Mouse (Mus musculus) cerebellum, adult (tissue): ENCODE results near the gene Naa25.
"Not testable (repeated sequence)": the region's sequence is repeated elsewhere in the genome, so short reads cannot be mapped to it uniquely, and the experiment has no call there.

ENCODE experiments used
- ATAC-seq: cut with Nextera tagmentation; 2 replicates; pipeline ENCODE4 v1.9.2; 2017; ENCODE audit warnings: mild to moderate bottlenecking, moderate library complexity, mixed read lengths; ENCODE audit not compliant: insufficient number of reproducible peaks, low FRiP score, low TSS enrichment

The Naa25 gene

GRCm38 (mm10) chr5:121397187-121398145, at the start of gene Naa25:
TSS of gene Naa25 (plus strand) at chr5:121397936.
- ATAC-seq, result peak; percentile 93

- no peak for ATAC-seq
Observed at GRCm38 (mm10) chr5:121359229-121359628, 38.5 kb upstream of the Naa25 start.

DNA sequence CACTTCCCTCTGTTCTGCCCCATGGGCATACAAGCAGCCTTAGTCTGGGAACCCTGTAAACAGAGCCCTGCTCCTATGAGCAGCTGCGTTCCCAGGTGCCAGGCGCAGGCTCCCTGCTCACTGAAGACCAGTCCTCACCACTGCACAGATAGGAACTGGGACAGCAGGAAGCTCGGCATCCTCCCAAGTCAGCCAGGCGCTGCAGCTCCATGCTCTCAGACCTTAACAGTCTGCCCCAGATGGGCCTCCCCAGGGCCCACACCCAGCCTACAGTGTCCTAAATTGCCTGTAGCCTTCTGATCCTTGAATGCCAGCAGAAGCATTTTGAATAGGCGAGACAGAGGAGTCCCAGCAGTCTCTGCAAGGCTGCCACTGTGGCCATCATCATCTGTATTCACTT, 36.0 kb upstream of the Naa25 start:
- 0 out of 2 replicates have a peak, but pooled peaks have one; percentile 32 for ATAC-seq

- ATAC-seq, result no peak
Observed at GRCm38 (mm10) chr5:121363441-121363840, 34.3 kb upstream of the Naa25 start.

DNA sequence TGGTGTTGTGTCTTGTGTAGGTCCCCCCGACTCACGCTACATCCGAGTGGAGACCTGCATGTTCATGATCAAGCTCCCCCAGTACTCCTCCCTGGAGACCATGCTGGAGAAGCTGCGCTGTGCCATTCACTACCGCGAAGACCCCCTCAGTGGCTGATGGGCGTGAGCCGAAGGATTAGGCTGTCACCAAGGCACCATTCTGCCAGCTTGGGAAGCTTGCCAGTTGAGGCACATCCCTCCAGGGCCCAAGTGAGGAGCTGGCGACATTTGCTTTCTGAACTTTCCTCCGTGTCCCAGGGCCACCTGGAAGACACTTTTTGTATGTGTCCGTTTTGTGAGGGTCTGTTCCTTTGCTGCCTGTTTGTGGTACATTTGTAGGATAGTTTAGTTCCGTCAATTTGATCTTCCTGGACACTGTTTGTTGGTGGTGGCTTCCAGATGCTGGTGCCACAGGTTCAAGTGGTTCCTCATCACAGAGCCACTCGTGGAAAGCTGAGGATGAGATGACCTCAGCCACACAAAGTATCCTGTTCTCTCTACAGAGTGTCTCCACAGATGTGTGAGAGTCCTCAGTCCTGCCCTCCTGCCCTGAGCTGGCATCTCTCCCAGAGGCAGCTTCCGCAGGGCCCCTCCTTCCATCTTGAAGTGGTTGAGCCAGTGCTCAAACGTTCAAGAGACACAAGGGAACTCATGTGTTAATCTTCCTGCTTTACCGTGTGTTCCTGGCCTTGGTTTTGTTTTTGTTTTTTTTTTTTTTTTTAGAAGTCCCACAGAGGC, 31.1 kb upstream of the Naa25 start:
- ATAC-seq, result no peak

DNA sequence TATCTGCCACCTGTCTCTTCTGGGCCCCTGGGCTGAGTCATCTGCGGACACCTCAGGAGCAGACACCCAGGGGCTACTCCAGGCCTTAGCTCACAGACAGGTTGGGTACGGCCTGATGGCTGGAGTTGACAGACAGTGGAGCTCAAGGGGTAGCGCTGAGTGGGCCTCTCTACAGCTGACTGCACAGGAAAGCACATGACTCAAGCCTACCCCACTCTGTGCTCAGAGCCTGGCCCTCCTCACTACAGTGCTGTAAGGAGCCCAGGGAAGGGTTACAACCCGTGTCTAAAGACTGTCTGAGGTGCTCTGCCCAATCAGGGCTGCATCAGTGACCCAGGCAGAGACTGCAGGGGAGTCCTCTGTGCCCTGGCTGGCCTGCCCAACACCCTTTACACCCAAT, 30.5 kb upstream of the Naa25 start:
- ATAC-seq, result no peak

GRCm38 (mm10) chr5:121371712-121372111, 26.0 kb upstream of the Naa25 start:
- ATAC-seq, result no peak

DNA sequence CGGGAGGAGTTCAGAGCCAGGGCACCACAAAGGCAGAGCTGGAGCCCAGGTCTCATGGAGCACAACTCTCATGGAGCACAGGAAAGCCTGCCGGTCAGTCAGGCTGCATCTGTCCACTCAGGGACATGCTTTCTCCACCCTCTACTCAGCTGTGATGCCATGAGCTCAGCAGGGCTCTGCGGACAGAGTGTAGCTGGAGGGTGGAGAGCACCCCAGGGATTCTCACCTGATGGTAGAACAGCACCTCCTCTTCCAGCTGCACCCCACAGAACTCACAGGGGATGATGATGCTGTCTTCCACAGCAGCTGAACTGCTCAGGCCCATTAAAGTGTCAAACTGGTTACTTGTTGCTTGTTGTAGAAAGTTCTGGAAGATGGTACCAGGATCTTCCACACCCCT, 22.9 kb upstream of the Naa25 start:
- ATAC-seq, result no peak

DNA sequence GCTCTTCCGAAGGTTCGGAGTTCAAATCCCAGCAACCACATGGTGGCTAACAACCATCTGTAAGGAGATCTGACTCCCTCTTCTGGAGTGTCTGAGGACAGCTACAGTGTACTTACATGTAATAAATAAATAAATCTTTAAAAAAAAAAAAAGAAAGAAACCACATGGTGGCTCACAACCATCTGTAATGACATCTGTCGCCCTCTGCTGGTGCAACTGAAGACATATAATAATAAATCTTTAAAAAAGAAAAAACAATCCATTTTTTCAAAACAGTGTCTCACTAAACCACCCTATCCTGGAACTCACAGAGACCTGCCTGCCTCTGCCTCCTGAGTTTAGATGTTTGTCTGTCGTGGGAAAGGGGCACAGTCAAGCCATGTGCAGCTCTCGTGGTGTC, 20.8 kb upstream of the Naa25 start:
- not testable (repeated sequence) for ATAC-seq

- no peak for ATAC-seq
Observed at GRCm38 (mm10) chr5:121378678-121379256, 19.0 kb upstream of the Naa25 start.

DNA sequence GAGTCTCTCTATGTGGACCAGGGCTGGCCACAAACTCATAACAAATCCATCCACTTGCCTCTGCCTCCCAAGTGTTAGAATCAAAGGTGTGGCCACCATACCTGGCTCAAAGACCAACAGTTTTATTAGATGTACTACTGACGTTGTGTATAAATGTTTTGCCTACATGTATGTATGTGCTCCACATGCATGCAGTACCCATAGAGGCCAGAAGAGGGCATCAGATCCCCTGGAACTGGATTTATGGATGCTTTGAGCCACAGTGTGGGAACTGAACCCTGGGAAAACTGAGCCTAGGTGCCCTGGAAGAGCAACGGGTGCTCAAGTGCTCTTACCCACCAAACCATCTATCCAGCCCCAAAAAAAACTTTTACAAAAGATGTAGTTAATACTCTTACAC, 17.0 kb upstream of the Naa25 start:
- ATAC-seq, result no peak

DNA sequence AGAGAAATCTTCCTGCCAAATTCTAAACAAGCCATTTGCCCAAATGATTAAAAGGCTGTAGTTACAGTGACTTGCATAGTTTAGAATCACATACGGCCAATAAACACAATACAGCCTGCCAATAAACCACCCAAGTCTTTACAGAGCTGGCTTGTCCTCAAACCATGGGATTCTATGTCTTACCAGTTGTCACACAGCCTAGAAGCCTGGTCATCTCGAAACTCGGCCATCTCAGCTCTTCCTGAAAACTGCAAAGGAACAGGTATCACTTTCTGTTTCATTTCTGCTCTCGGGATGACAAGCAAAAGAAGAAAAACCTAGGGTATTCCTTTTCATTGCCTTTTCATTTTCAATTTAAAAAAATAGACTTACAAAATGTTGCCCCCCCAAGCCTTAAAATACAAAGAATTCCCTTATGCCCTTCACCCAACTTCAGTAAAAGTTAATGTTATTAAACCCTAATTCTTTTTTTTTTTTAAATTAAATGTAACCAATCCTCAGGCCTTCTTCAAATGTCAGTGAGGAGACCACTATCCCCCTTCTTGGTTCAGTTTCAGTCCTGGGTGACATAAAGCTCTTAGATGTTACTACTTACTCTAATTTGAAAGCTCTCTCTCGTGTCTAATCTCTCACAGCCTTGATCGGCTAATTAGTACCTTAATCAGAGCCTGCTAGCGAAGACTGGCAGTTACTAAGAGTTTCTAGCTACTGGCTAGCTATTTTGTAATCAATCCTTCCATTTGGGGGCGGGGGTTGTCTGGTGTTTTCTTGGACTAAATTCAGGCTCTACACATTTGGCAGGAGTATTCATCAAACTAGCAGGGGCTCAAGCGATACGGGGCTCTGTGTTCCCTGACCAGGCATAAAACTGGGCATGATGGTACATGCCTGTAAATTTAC, 13.6 kb upstream of the Naa25 start:
- no peak for ATAC-seq

DNA sequence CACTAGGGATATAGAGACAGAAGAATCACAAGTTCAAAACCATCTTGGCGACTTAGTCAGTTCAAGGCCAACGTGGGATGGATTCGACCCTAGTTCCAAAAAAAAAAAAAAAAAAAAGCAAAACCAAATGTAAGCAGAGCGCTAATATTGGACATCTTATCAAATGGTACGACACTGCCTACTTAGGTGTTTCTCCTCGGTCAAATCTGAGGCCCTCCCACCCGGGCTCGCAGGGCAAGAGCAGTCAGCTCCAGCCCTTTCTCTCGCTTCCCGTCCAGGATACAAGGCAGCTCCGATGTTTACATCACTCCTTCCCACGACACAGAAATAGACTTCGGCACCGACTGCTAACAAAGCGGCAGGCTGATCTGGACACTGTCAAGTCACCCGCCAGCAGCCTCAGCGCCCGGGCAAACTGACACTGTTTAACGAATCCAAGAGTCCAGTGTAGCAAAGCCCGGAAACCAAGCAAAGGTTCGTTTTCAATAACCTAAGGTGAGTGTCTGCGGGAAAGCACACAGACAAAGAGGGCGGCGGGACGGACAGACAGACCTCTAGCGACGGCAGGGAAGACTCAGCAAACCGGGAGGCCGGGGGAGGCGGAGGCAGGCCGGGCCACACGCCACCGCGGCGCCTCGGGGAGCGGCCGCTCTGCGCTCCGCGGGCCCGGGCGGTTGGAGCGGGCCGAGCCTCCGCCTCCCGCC, 12.8 kb upstream of the Naa25 start:
- ATAC-seq, result peak; percentile 31; the same call in 1 of the 2 replicates

- peak; percentile 89 for ATAC-seq
Observed at GRCm38 (mm10) chr5:121385461-121386119, 12.1 kb upstream of the Naa25 start, which contains the start of gene Trafd1. TSS of gene Trafd1 (minus strand) at chr5:121385632.

DNA sequence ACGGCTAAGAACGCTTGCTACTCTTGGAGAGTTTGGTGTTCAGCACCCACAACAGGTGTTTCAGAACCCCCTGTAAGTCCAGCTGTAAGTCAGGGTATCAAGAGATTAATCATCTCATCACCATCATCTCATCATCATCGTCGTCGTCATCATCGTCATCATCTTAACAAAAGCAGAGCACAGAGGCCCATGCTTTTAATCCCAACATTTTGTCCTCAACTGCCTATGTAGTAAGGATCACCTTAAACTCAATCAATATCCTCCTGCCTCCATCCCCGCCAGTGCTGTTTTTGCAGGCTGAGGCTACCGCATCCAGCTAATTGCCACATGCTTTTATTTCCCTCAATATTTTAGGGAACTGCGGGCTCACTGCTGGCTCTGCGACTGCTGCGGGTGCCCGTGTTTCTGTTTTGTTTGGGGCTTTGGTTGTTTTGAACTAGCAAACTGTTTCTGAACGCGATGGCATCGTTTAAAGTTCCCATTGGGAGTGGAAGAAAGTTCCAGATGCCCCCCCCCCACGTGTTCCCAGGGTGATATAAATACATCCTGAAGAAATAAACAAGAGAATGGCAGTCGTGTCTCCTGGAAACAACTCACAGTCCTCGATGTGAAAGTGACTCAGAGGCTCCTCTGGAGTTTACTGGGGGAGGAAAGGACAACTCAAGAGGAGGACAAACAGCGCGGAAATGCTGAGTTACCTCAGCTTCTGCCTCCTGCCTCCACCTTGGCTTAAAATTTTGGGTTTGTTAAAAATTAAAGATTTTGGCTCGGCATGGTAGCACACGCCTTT, 11.4 kb upstream of the Naa25 start:
- no peak for ATAC-seq

- ATAC-seq, result no peak
Observed at GRCm38 (mm10) chr5:121387126-121387525, 10.6 kb upstream of the Naa25 start.

GRCm38 (mm10) chr5:121389106-121389505, 8.6 kb upstream of the Naa25 start:
- no peak for ATAC-seq

- no peak for ATAC-seq
Observed at GRCm38 (mm10) chr5:121389691-121390090, 8.0 kb upstream of the Naa25 start.
